Comparison of ENCODE assay signal across 22 mouse cellular contexts in genomic region chr1:64093018-64093417, GRCm38 (mm10).
"Had no signal": no experiment of that assay in that cellular context is flagged by ENCODE, and none has a peak within 500 bp of the region (broad histone marks: within the 10 kb centered on the region; RNA-seq: fewer than 3 reads in every experiment).

No protein-coding gene starts in this region.

- ATAC-seq: intestine, embryonic 16.5 days; liver, postnatal 0 days; midbrain, embryonic 16.5 days had no signal

- H3K9ac ChIP-seq: kidney, embryonic 15.5 days; limb, embryonic 12.5 days; limb, embryonic 15.5 days; liver, embryonic 14.5 days; liver, postnatal 0 days; lung, embryonic 14.5 days; midbrain, embryonic 12.5 days; neural tube, embryonic 13.5 days had no signal

- H3K4me3 ChIP-seq: kidney, embryonic 15.5 days; layer of hippocampus, adult 2 months; limb, embryonic 12.5 days; limb, embryonic 15.5 days; midbrain, embryonic 12.5 days; myocyte; neural tube, embryonic 13.5 days had no signal

- DNase-seq: kidney, adult 18-20 months; kidney, postnatal 14 days; layer of hippocampus, adult 9-11 months; left cerebral cortex, postnatal 4 days; liver, postnatal 0 days; lung, embryonic 14.5 days; lung, postnatal 10 days; lung, postnatal 4 days; retina, postnatal 1 day; thymus, adult 18-20 months; thymus, postnatal 36 days had no signal

- H3K27ac ChIP-seq: kidney, embryonic 15.5 days; layer of hippocampus, adult 2 months; limb, embryonic 12.5 days; limb, embryonic 15.5 days; liver, embryonic 14.5 days; midbrain, embryonic 12.5 days; neural tube, embryonic 13.5 days had no signal

- H3K4me2 ChIP-seq: kidney, embryonic 15.5 days; limb, embryonic 12.5 days; limb, embryonic 15.5 days; liver, embryonic 11.5 days; lung, embryonic 14.5 days; midbrain, embryonic 12.5 days; neural tube, embryonic 13.5 days had no signal

- H3K27me3 ChIP-seq: kidney, embryonic 15.5 days; limb, embryonic 12.5 days; limb, embryonic 15.5 days; midbrain, embryonic 12.5 days; neural tube, embryonic 13.5 days had no signal

- H3K36me3 ChIP-seq: kidney, embryonic 15.5 days; limb, embryonic 12.5 days; limb, embryonic 15.5 days; midbrain, embryonic 12.5 days; neural tube, embryonic 13.5 days had no signal

- H3K9me3 ChIP-seq: kidney, embryonic 15.5 days; limb, embryonic 12.5 days; limb, embryonic 15.5 days; midbrain, embryonic 12.5 days; neural tube, embryonic 13.5 days had no signal
